Mouse (Mus musculus) cerebellum, adult 11 months (tissue): ENCODE measurements around the gene Lgsn.

Experiments
- DNase-seq: peaks from one replicate; pipeline ENCODE4 v3.0.0; 2022

Lgsn gene

DNA sequence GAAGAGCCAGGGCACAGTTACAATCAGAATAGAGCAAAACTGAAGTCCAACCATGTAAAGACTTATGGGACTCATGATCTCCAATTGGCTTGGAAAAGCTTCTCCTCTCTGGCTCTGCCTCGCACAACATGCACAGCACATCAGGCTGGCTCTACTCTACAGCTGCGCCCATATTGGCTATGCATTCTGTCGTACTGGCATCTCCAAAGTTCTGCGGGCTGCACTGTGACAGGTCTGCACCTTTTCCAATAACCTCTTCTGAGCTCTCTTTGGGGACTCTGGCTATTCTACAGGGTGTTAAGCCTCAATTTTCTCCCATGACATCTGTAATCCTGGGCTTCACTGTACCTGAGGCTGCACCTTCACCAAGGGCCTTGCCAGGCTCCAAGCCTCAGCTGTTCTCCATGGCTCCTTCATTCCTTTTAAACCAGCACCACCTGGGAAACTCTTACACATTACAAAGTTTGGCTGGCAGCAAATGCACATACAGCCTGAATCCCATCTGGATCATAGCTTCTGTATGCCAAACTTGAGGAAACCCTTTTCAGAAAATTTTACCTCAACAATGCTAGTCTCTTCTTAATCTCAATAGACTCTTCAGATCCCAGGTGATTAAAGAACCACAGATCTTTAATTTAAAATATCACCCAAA is 44.5 kb downstream of the Lgsn start:
- no peak for DNase-seq

DNA sequence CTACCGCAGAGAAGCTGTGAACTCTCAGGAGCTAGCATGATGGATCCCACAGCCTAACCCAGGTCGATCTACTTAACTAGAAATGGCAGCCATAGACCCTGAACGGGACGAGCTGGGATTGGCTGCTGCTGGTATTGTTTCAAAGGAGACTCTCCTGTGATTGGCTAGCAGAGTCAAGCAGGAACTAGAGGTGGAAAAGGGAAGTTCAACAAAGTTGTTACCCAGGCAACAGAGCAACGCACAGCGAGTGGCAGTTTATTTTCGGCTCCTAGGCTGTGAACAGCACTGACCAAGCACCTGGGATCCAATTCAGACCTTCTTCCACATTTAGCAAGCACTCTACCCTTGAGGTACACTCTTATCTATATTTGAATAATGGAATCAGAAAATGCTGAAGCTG is 46.4 kb downstream of the Lgsn start, which contains the start of the genes 4931428L18Rik and Pih1d3:
Gene 4931428L18Rik, minus strand, starts transcription at position 121 of the 400 bp plus-strand sequence.
Gene Pih1d3, plus strand, starts transcription at position 275 of the 400 bp plus-strand sequence.
- no peak for DNase-seq

- DNase-seq, result peak; percentile 1
Measured at GRCm38 (mm10) chr1:31233319-31234036, 57.3 kb downstream of the Lgsn start.
